Mouse (Mus musculus) lung, postnatal 0 days (tissue): Measurements from ENCODE around the gene Tnni3k. TPM values are rescaled to one million over a fixed set of nuclear protein-coding genes. Genes with fewer than 3 reads are reported as not detected.

ENCODE experiments used
- ATAC-seq: fragments of 200-750 bp; cut with Nextera tagmentation; 2 replicates; pipeline ENCODE4 v1.8.0; 2017; ENCODE audit warnings: moderate library complexity
- DNase-seq: peaks from one replicate; pipeline ENCODE4 v3.0.0-alpha.2; 2016; ENCODE audit warnings: low spot score
- H3K27ac ChIP-seq: fragments of 300-500 bp; sonication (generic); 2 replicates; pipeline ENCODE4 v1.5.1; 2014; ENCODE audit warnings: antibody characterized with exemption, mild to moderate bottlenecking, low read length, mixed read lengths
- H3K27me3 ChIP-seq: fragments of 300-500 bp; sonication (generic); replicated peaks from 2 replicates; pipeline ENCODE4 v1.6.1; 2014; ENCODE audit warnings: low read length, mixed read lengths; ENCODE audit not compliant: insufficient read depth
- H3K36me3 ChIP-seq: fragments of 300-500 bp; sonication (generic); 2 replicates; pipeline ENCODE4 v1.6.1; 2014; ENCODE audit warnings: low read length, mixed read lengths; ENCODE audit not compliant: insufficient read depth
- H3K4me1 ChIP-seq: fragments of 300-500 bp; sonication (generic); 2 replicates; pipeline ENCODE4 v1.6.1; 2014; ENCODE audit warnings: antibody characterized with exemption, low read depth, low read length, mixed read lengths; ENCODE audit not compliant: insufficient read depth
- H3K4me2 ChIP-seq: fragments of 300-500 bp; sonication (generic); replicated peaks from 2 replicates; pipeline ENCODE4 v1.6.1; 2014; ENCODE audit warnings: low read depth, mild to moderate bottlenecking, low read length, moderate library complexity, mixed read lengths
- H3K4me3 ChIP-seq: fragments of 300-500 bp; sonication (generic); 2 replicates; pipeline ENCODE4 v1.5.1; 2014; ENCODE audit warnings: low read depth, low read length
- H3K9ac ChIP-seq: fragments of 300-500 bp; sonication (generic); replicated peaks from 2 replicates; pipeline ENCODE4 v1.6.1; 2014; ENCODE audit warnings: low read depth, mild to moderate bottlenecking
- H3K9me3 ChIP-seq: fragments of 300-500 bp; sonication (generic); 2 replicates; pipeline ENCODE4 v1.6.1; 2016; ENCODE audit warnings: low read length, mixed read lengths
- CTCF ChIP-seq: IDR thresholded peaks from 2 replicates; pipeline ENCODE4 v1.5.1; 2016; ENCODE audit warnings: antibody characterized with exemption, mild to moderate bottlenecking
- EP300 ChIP-seq: IDR thresholded peaks from 2 replicates; pipeline ENCODE4 v1.6.1; 2016; ENCODE audit warnings: antibody characterized with exemption, mild to moderate bottlenecking, control low read depth
- WGBS: fragments of 180-500 bp; shearing (Covaris S2); extraction: QIAGEN DNeasy Blood & Tissue Kit; methylation state at CpG from one replicate; pipeline ENCODE4 v1.1.7; 2014; 5-methylcytosine and 5-hydroxymethylcytosine counted together
- polyA plus RNA-seq: library from polyadenylated mRNA; unstranded; fragments of >200 nt; fragmentation: Nextera tagmentation; extraction: Ambion mirVana; gene quantifications from 2 replicates; pipeline ENCODE4 v1.2.1, GENCODE M21; 2015

Gene Tnni3k
- polyA plus RNA-seq, 1 experiment from 2014 or later = 0.75 TPM

- Histone ChIP-seq H3K27ac (no peak overlapping the region), H3K4me1 (no peaks in the 10 kb centered on the region), H3K4me2 (no peak overlapping the region), H3K4me3 (no peak overlapping the region), H3K9me3 (no peaks in the 10 kb centered on the region), H3K9ac (no peak overlapping the region), H3K36me3 (no peaks in the 10 kb centered on the region), H3K27me3 (no peaks in the 10 kb centered on the region)
- 41% methylated on average over 2 of the region's 2 CpGs for WGBS
- no peak for TF ChIP-seq CTCF
- TF ChIP-seq EP300 = no peak
- DNase-seq = no peak
- no peak for ATAC-seq
Measured at GRCm38 (mm10) chr3:154970981-154971380, 84.2 kb downstream of the Tnni3k start.

GRCm38 (mm10) chr3:154961284-154961683, 93.9 kb downstream of the Tnni3k start:
- no peak for ATAC-seq
- TF ChIP-seq CTCF (no peak), EP300 (no peak)
- 69% methylated on average over 3 of the region's 3 CpGs for WGBS

DNA sequence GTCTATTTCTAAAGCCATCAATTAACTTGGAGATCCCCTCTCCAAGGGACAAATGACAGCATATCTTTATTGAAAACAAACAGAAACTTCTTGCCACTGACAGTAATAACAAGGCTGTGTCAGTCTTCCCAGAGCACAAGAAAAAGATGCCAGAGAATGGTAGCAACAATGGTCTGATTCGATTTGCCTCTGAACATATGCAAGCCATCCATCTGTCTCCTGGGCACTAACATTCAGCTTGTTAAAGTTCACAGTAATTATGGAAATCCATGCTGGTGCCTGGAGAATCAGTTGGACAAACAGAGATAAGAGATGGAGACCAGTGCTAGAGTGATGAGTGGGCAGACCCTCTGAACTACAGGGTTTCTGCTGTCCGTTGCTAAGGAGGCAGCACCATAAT, 102.1 kb downstream of the Tnni3k start:
- no peak for ATAC-seq
- Histone ChIP-seq H3K4me1 (no peaks in the 10 kb centered on the region), H3K9ac (no peak overlapping the region), H3K36me3 (no peaks in the 10 kb centered on the region), H3K4me3 (no peak overlapping the region), H3K27ac (no peak overlapping the region), H3K4me2 (no peak overlapping the region), H3K27me3 (no peaks in the 10 kb centered on the region), H3K9me3 (no peaks in the 10 kb centered on the region)
- no peak for TF ChIP-seq CTCF
- no peak for TF ChIP-seq EP300
- 31% methylated on average over 2 of the region's 2 CpGs for WGBS
- DNase-seq = no peak

More at GRCm38 (mm10) chr3:154961284-154961683, 93.9 kb downstream of the Tnni3k start:
- Histone ChIP-seq H3K4me3 (no peak overlapping the region), H3K9me3 (no peaks in the 10 kb centered on the region), H3K27me3 (no peaks in the 10 kb centered on the region), H3K4me2 (no peak overlapping the region), H3K9ac (no peak overlapping the region), H3K36me3 (no peaks in the 10 kb centered on the region), H3K27ac (no peak overlapping the region), H3K4me1 (no peaks in the 10 kb centered on the region)
- DNase-seq = no peak

DNA sequence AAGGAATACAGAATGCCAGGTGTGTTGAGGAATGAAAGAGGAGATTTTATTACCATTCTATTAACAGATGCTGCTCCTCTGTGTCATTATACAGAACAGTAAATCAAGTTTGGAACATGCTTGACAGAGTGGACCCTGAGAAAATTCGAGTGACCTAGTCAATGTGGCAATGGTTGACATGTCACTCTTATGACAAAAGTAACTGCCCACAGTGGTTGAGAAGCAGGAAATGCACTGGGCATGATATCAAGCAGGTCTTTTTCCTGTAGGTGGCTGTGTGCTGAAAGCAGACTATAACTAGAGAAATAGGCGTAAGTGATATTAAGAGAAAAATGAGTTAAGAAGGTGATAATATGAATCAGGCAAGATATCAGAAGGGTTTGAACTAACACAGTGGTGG, 105.7 kb downstream of the Tnni3k start:
- no peak overlapping the region for H3K4me2 ChIP-seq
- no peaks in the 10 kb centered on the region for H3K36me3 ChIP-seq
- H3K9ac ChIP-seq = no peak overlapping the region
- TF ChIP-seq CTCF = no peak
- TF ChIP-seq EP300 = no peak
- H3K4me1 ChIP-seq = no peaks in the 10 kb centered on the region
- ATAC-seq (no peak), DNase-seq (no peak)
- H3K4me3 ChIP-seq = no peak overlapping the region
- H3K9me3 ChIP-seq = no peaks in the 10 kb centered on the region
- H3K27me3 ChIP-seq = no peaks in the 10 kb centered on the region
- 57% methylated on average over 2 of the region's 2 CpGs for WGBS
- H3K27ac ChIP-seq = no peak overlapping the region

- H3K4me3 ChIP-seq = no peak overlapping the region
- DNase-seq = no peak
- no peak overlapping the region for H3K4me2 ChIP-seq
- TF ChIP-seq EP300 (no peak), CTCF (no peak)
- no peak overlapping the region for H3K9ac ChIP-seq
- no peaks in the 10 kb centered on the region for H3K4me1 ChIP-seq
- H3K27me3 ChIP-seq = no peaks in the 10 kb centered on the region
- H3K36me3 ChIP-seq = no peaks in the 10 kb centered on the region
- 53% methylated on average over 6 of the region's 6 CpGs for WGBS
- no peak for ATAC-seq
- H3K27ac ChIP-seq = no peak overlapping the region
- H3K9me3 ChIP-seq = no peaks in the 10 kb centered on the region
Measured at GRCm38 (mm10) chr3:154945688-154946161, 109.5 kb downstream of the Tnni3k start.

- DNase-seq = no peak
- 62% methylated on average over 8 of the region's 8 CpGs for WGBS
- TF ChIP-seq CTCF = no peak
- TF ChIP-seq EP300 = no peak
Measured at GRCm38 (mm10) chr3:154927757-154928156, 127.5 kb downstream of the Tnni3k start.

GRCm38 (mm10) chr3:154924936-154925335, 130.3 kb downstream of the Tnni3k start:
- Histone ChIP-seq H3K9me3 (no peaks in the 10 kb centered on the region), H3K4me3 (no peak overlapping the region), H3K27ac (no peak overlapping the region), H3K4me1 (no peaks in the 10 kb centered on the region), H3K27me3 (no peaks in the 10 kb centered on the region), H3K4me2 (no peak overlapping the region), H3K36me3 (no peaks in the 10 kb centered on the region), H3K9ac (no peak overlapping the region)
- no peak for ATAC-seq
- no peak for DNase-seq
- TF ChIP-seq EP300 (no peak), CTCF (no peak)
- 73% methylated on average over 8 of the region's 8 CpGs for WGBS

More at GRCm38 (mm10) chr3:154927757-154928156, 127.5 kb downstream of the Tnni3k start:
- no peak overlapping the region for H3K4me2 ChIP-seq
- H3K4me3 ChIP-seq = no peak overlapping the region
- H3K36me3 ChIP-seq = no peaks in the 10 kb centered on the region
- no peak for ATAC-seq
- no peaks in the 10 kb centered on the region for H3K4me1 ChIP-seq
- H3K27me3 ChIP-seq = no peaks in the 10 kb centered on the region
- no peak overlapping the region for H3K27ac ChIP-seq
- no peak overlapping the region for H3K9ac ChIP-seq
- H3K9me3 ChIP-seq = no peaks in the 10 kb centered on the region
